ENCODE assay signal across 9 mouse cellular contexts in genomic region chr15:97839473-97839872, GRCm38 (mm10). TPM values are rescaled to one million over a fixed set of nuclear protein-coding genes. Genes with fewer than 3 reads are reported as not detected.
A peak's percentile ranks its signal among the peaks of the same experiment; 100 is the strongest.
DNase-seq lines count a peak whose midpoint lies in the region; ATAC-seq and TF ChIP-seq lines count a peak whose summit lies in the region.
"Had no signal": no experiment of that assay in that cellular context is flagged by ENCODE, and none has a peak within 500 bp of the region (broad histone marks: within the 10 kb centered on the region; RNA-seq: fewer than 3 reads in every experiment).

No protein-coding gene starts in this region.

- WGBS in neural tube, embryonic 13.5 days = 77% methylated on average over 4 of the region's 4 CpGs
- WGBS in neural tube, embryonic 15.5 days = 80% methylated on average over 4 of the region's 4 CpGs
- 81% methylated on average over 4 of the region's 4 CpGs for WGBS in intestine, embryonic 16.5 days
- WGBS in stomach, postnatal 0 days = 67% methylated on average over 4 of the region's 4 CpGs

- peak overlapping the region; percentile 19; the same call in 1 of the 2 replicates for H3K27ac ChIP-seq in neural tube, embryonic 13.5 days (replicated peaks)
- H3K27ac ChIP-seq in neural tube, embryonic 15.5 days (replicated peaks) = no peak overlapping the region
- H3K27ac ChIP-seq in intestine, embryonic 16.5 days (ENCODE audit: low read length) = peak overlapping the region; percentile 76
- H3K27ac ChIP-seq in stomach, postnatal 0 days (replicated peaks) = peak overlapping the region; percentile 73

- DNase-seq in heart, adult 8-10 months (ENCODE audit: low spot score) = peak; percentile 36
- DNase-seq in heart, postnatal 14 days = no peak
- no peak for DNase-seq in stomach, postnatal 0 days (ENCODE audit: low spot score)
- no peak for DNase-seq in gastrocnemius, adult 8-10 months (ENCODE audit: low spot score in 2 of 2)
- DNase-seq: cerebellum, adult 18-20 months had no signal

- no peak overlapping the region for H3K4me3 ChIP-seq in neural tube, embryonic 13.5 days
- no peak overlapping the region for H3K4me3 ChIP-seq in neural tube, embryonic 15.5 days (replicated peaks)
- H3K4me3 ChIP-seq in intestine, embryonic 16.5 days (ENCODE audit: low read length) = no peak overlapping the region
- no peak overlapping the region for H3K4me3 ChIP-seq in stomach, postnatal 0 days (ENCODE audit: low read depth, low read length)

- H3K9me3 ChIP-seq in neural tube, embryonic 13.5 days = no peaks in the 10 kb centered on the region
- no peaks in the 10 kb centered on the region for H3K9me3 ChIP-seq in neural tube, embryonic 15.5 days (replicated peaks)
- H3K9me3 ChIP-seq in intestine, embryonic 16.5 days (ENCODE audit: control insufficient read depth, low read length) = no peaks in the 10 kb centered on the region
- no peaks in the 10 kb centered on the region for H3K9me3 ChIP-seq in stomach, postnatal 0 days (ENCODE audit: control insufficient read depth, low read length)

- no peak overlapping the region for H3K4me2 ChIP-seq in neural tube, embryonic 13.5 days
- no peak overlapping the region for H3K4me2 ChIP-seq in neural tube, embryonic 15.5 days
- no peak overlapping the region for H3K4me2 ChIP-seq in intestine, embryonic 16.5 days (ENCODE audit: low read depth, low read length)
- H3K4me2 ChIP-seq in stomach, postnatal 0 days (replicated peaks; ENCODE audit: low read depth) = no peak overlapping the region

- no peaks in the 10 kb centered on the region for H3K36me3 ChIP-seq in neural tube, embryonic 13.5 days
- H3K36me3 ChIP-seq in neural tube, embryonic 15.5 days = no peaks in the 10 kb centered on the region
- H3K36me3 ChIP-seq in intestine, embryonic 16.5 days (ENCODE audit: control insufficient read depth, insufficient read depth, low read length) = no peaks in the 10 kb centered on the region
- no peaks in the 10 kb centered on the region for H3K36me3 ChIP-seq in stomach, postnatal 0 days (ENCODE audit: control insufficient read depth, insufficient read depth, low read length)

- no peak for ATAC-seq in neural tube, embryonic 13.5 days (ENCODE audit: low read depth)
- ATAC-seq in neural tube, embryonic 15.5 days (ENCODE audit: low FRiP score) = no peak
- ATAC-seq in intestine, embryonic 16.5 days = no peak
- no peak for ATAC-seq in stomach, postnatal 0 days (ENCODE audit: low FRiP score, low TSS enrichment)
- ATAC-seq in activated CD4-positive, CD25-positive, alpha-beta regulatory T cell, adult 4 months = no peak

- no peaks in the 10 kb centered on the region for H3K27me3 ChIP-seq in neural tube, embryonic 13.5 days
- no peaks in the 10 kb centered on the region for H3K27me3 ChIP-seq in neural tube, embryonic 15.5 days (replicated peaks)
- H3K27me3 ChIP-seq in intestine, embryonic 16.5 days (replicated peaks; ENCODE audit: control insufficient read depth, insufficient read depth, low read length) = no peaks in the 10 kb centered on the region
- no peaks in the 10 kb centered on the region for H3K27me3 ChIP-seq in stomach, postnatal 0 days (ENCODE audit: control insufficient read depth, insufficient read depth, low read length)

- no peak overlapping the region for H3K9ac ChIP-seq in neural tube, embryonic 13.5 days
- H3K9ac ChIP-seq in neural tube, embryonic 15.5 days (replicated peaks) = no peak overlapping the region
- H3K9ac ChIP-seq in intestine, embryonic 16.5 days (ENCODE audit: low read depth, low read length) = no peak overlapping the region
- no peak overlapping the region for H3K9ac ChIP-seq in stomach, postnatal 0 days (ENCODE audit: low read length)

- no peak for TF ChIP-seq EP300 in stomach, postnatal 0 days (optimal IDR thresholded peaks at IDR 0.05)

- H3K4me1 ChIP-seq in neural tube, embryonic 13.5 days (replicated peaks) = peaks cover 18% of the 10 kb centered on the region
- peaks cover 30% of the 10 kb centered on the region for H3K4me1 ChIP-seq in neural tube, embryonic 15.5 days
- peaks cover 40% of the 10 kb centered on the region for H3K4me1 ChIP-seq in intestine, embryonic 16.5 days (ENCODE audit: control insufficient read depth, insufficient read depth, low read length)
- H3K4me1 ChIP-seq in stomach, postnatal 0 days (replicated peaks; ENCODE audit: control insufficient read depth, insufficient read depth) = peaks cover 17% of the 10 kb centered on the region

- intact Hi-C loops in heart, postnatal 14 days (cut with DNase I) = no loop called here

- no peak for TF ChIP-seq CTCF in stomach, postnatal 0 days (IDR thresholded peaks at IDR 0.05; ENCODE audit: low read depth)

RNA-seq across cellular contexts. Expression of gene Hdac7, which starts 4.8 kb away (rescaled TPM):
- total RNA-seq in heart, adult 8-10 months (2022) = 10 to 100 TPM; 22.9 to 29.0 (median 26.5) TPM
- 10 to 100 TPM; 45.9 to 52.5 TPM for total RNA-seq in heart, postnatal 14 days (2021)
- 24.9 and 26.1 TPM in 2 replicates for polyA plus RNA-seq in neural tube, embryonic 13.5 days (2015; fragmentation: Nextera tagmentation; extraction: Ambion mirVana)
- polyA plus RNA-seq in neural tube, embryonic 15.5 days (2015; fragmentation: Nextera tagmentation; extraction: Ambion mirVana) = 26.5 and 32.1 TPM in 2 replicates
- polyA plus RNA-seq in intestine, embryonic 16.5 days (2015; fragmentation: Nextera tagmentation; extraction: Ambion mirVana) = 15.8 and 18.2 TPM in 2 replicates
- polyA plus RNA-seq in stomach, postnatal 0 days (2015; fragmentation: Nextera tagmentation; extraction: Ambion mirVana) = 8.0 and 9.4 TPM in 2 replicates
- polyA plus RNA-seq in activated CD4-positive, CD25-positive, alpha-beta regulatory T cell, adult 4 months (2017; shearing (Covaris generic)) = 10 to 100 TPM; 58.8 to 69.5 TPM
- 1 to 10 TPM; 5.8 to 9.6 (median 9.3) TPM for total RNA-seq in gastrocnemius, adult 8-10 months (2022)
